Mouse (Mus musculus) heart, postnatal 0 days (tissue): ENCODE data around the gene Timm8a2. TPM values are rescaled to one million over a fixed set of nuclear protein-coding genes. Genes with fewer than 3 reads are reported as not detected.

Experiments
- ATAC-seq: fragments of 200-750 bp; cut with Nextera tagmentation; 2 replicates; pipeline ENCODE4 v1.8.0; 2017; ENCODE audit warnings: low read depth, moderate number of reproducible peaks, moderate library complexity; ENCODE audit not compliant: insufficient read depth
- DNase-seq: peaks from one replicate; pipeline ENCODE4 v3.0.0-alpha.2; 2016; ENCODE audit warnings: low spot score
- H3K27ac ChIP-seq: fragments of 300-500 bp; sonication (generic); 2 replicates; pipeline ENCODE4 v1.5.1; 2014; ENCODE audit warnings: low read depth, mild to moderate bottlenecking
- H3K27me3 ChIP-seq: fragments of 300-500 bp; sonication (generic); 2 replicates; pipeline ENCODE4 v1.6.1; 2014; ENCODE audit warnings: low read length, mixed read lengths; ENCODE audit not compliant: control insufficient read depth, insufficient read depth
- H3K36me3 ChIP-seq: fragments of 300-500 bp; sonication (generic); replicated peaks from 2 replicates; pipeline ENCODE4 v1.6.1; 2014; ENCODE audit warnings: low read length, mixed read lengths; ENCODE audit not compliant: control insufficient read depth, insufficient read depth
- H3K4me1 ChIP-seq: fragments of 300-500 bp; sonication (generic); 2 replicates; pipeline ENCODE4 v1.6.1; 2014; ENCODE audit warnings: antibody characterized with exemption; ENCODE audit not compliant: control insufficient read depth, insufficient read depth
- H3K4me2 ChIP-seq: fragments of 300-500 bp; sonication (generic); 2 replicates; pipeline ENCODE4 v1.6.1; 2014; ENCODE audit warnings: low read depth, mild to moderate bottlenecking, low read length, moderate library complexity
- H3K4me3 ChIP-seq: fragments of 300-500 bp; sonication (generic); 2 replicates; pipeline ENCODE4 v1.5.1; 2014; ENCODE audit warnings: low read depth, low read length
- H3K9ac ChIP-seq: fragments of 300-500 bp; sonication (generic); replicated peaks from 2 replicates; pipeline ENCODE4 v1.6.1; 2014; ENCODE audit warnings: low read depth, low read length, mixed read lengths
- H3K9me3 ChIP-seq: fragments of 300-500 bp; sonication (generic); replicated peaks from 2 replicates; pipeline ENCODE4 v1.6.1; 2016; ENCODE audit warnings: low read length; ENCODE audit not compliant: control insufficient read depth
- CTCF ChIP-seq: IDR thresholded peaks from 2 replicates; pipeline ENCODE4 v1.5.1; 2016; ENCODE audit warnings: antibody characterized with exemption, control low read depth, low read depth
- EP300 ChIP-seq: IDR thresholded peaks from 2 replicates; pipeline ENCODE4 v1.6.1; 2016; ENCODE audit warnings: antibody characterized with exemption, low read depth
- WGBS: fragments of 180-500 bp; shearing (Covaris S2); extraction: QIAGEN DNeasy Blood & Tissue Kit; methylation state at CpG from one replicate; pipeline ENCODE4 v1.1.7; 2014; 5-methylcytosine and 5-hydroxymethylcytosine counted together
- polyA plus RNA-seq: library from polyadenylated mRNA; unstranded; fragments of >200 nt; fragmentation: Nextera tagmentation; extraction: Ambion mirVana; gene quantifications from 2 replicates; pipeline ENCODE4 v1.2.1, GENCODE M21; 2015
- total RNA-seq: library from RNA; depleted of rRNA; stranded (reverse); fragments of >200 nt; gene quantifications from 2 replicates; pipeline ENCODE4 v1.2.3, GENCODE M21; 2014; ENCODE audit warnings: low replicate concordance

The Timm8a2 gene
- total and polyA plus RNA-seq, 2 experiments from 2014 or later, result not detected

DNA sequence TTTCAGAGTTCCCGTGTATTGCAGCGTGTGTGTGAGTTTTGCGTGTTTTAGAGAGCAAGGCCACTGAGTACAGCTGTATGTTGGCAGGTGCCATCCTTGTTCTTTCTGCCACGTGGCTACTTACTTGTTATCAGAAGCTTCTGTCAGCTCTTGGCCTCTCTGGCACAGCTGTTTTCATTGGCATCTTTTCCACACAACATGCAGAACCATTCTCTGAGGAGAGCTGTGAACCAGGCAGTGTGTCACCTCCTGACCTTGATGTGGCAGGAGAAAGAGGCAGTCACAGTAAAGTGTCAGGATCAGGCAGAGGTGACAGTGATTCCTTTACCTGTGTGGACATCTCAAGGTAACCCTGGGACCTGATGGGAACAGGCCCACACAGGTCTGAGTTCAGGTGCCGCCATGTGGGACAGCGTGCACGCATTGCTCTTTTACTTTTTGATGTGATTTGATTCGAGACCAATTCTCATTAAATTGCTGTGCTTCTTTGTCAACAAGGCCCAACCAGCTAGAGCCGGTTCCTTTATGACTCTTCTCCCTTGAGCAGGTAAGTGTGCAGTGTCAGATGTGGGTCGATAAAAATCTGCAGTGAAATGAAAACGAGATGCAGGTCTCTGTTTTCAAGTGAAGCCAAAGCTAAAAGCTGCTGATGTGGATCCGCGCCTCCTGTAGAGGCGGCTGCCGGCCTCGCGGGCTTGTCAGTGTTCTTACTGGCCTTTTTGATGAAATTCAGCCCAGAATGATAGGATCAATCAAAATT is 33.9 kb upstream of the Timm8a2 start:
- DNase-seq, result no peak
- no peak overlapping the region for H3K9ac ChIP-seq
- 89% methylated on average over 17 of the region's 17 CpGs for WGBS

DNA sequence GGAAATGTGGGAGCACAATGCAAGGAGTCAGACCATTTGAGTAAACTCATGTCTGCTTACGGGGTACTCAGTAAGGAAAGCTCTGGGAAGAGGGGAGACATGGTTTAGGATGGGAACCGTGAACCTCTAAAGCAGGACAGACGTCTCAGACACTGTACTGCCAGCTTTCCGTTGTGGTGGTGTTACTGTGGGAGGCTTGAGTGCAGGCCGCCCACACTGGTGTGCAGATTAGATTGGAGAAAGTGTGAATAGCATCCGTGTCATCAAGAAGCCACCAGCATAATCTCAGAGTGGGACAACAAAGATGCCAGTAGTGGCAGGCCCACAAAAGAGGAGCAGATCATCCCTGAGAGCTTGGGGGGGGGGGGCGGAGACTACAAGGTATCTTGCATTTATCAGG is 32.2 kb upstream of the Timm8a2 start:
- DNase-seq, result no peak
- H3K27ac ChIP-seq, result no peak overlapping the region
- TF ChIP-seq CTCF, result no peak
- no peak for TF ChIP-seq EP300
- ATAC-seq, result no peak
- no peaks in the 10 kb centered on the region for H3K36me3 ChIP-seq
- 72% methylated on average over 7 of the region's 7 CpGs for WGBS
- no peaks in the 10 kb centered on the region for H3K9me3 ChIP-seq
- H3K4me1 ChIP-seq, result no peaks in the 10 kb centered on the region
- no peak overlapping the region for H3K4me3 ChIP-seq
- H3K4me2 ChIP-seq, result no peak overlapping the region
- no peaks in the 10 kb centered on the region for H3K27me3 ChIP-seq
- H3K9ac ChIP-seq, result no peak overlapping the region

More for the DNA sequence above, 33.9 kb upstream of the Timm8a2 start:
- H3K27me3 ChIP-seq, result no peaks in the 10 kb centered on the region
- no peaks in the 10 kb centered on the region for H3K9me3 ChIP-seq
- H3K36me3 ChIP-seq, result no peaks in the 10 kb centered on the region
- no peak overlapping the region for H3K4me2 ChIP-seq
- H3K4me3 ChIP-seq, result no peak overlapping the region
- TF ChIP-seq CTCF, result no peak
- no peak for TF ChIP-seq EP300
- H3K4me1 ChIP-seq, result peaks cover 3% of the 10 kb centered on the region; the same call in 1 of the 2 replicates
- no peak overlapping the region for H3K27ac ChIP-seq
- peak; percentile 37; the same call in 1 of the 2 replicates for ATAC-seq

DNA sequence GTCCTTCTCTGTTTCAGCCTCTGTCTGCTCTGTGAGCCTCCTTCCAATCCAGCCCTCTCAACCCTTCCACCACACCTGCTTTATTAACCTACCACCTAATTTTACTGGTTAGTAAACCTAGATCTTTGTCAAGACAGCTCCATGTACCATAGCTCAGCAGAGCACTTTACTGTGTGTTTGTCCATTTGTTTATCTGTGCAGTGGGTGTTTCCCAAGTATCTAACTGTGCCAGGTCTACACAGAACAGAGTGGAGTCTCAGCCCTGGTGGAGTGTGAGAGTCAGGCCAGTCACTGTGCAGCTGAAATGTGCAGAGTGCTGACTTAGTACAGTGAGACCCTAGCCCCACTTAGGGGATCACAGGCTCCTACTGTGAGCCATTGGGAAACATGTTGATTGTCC is 30.7 kb upstream of the Timm8a2 start:
- DNase-seq, result no peak
- TF ChIP-seq CTCF (no peak), EP300 (no peak)

DNA sequence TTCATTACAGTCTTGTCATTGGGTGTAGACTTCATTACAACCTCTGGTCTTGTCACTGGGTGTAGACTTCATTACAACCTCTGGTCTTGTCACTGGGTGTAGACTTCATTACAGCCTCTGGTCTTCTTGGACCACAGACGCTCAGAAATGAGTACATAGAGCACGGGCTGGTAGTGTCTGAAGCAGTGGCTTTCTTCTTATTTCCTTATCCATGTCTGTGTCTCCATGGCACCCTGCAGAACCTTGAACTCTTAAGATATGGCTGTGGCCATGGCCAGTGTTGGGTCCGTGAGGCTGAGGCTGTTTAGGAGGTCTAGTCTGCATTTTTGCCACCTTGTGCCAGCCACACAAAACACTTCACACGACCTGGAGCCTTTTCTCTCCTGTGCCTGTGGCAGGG is 26.2 kb upstream of the Timm8a2 start:
- TF ChIP-seq EP300 (no peak), CTCF (no peak)
- no peak overlapping the region for H3K27ac ChIP-seq
- DNase-seq (no peak), ATAC-seq (no peak)
- H3K4me2 ChIP-seq, result no peak overlapping the region
- 91% methylated on average over 4 of the region's 4 CpGs for WGBS
- H3K9me3 ChIP-seq, result no peaks in the 10 kb centered on the region
- H3K36me3 ChIP-seq, result peaks cover 16% of the 10 kb centered on the region; the same call in 1 of the 2 replicates
- H3K4me1 ChIP-seq, result no peaks in the 10 kb centered on the region
- H3K27me3 ChIP-seq, result no peaks in the 10 kb centered on the region
- H3K4me3 ChIP-seq, result no peak overlapping the region
- H3K9ac ChIP-seq, result no peak overlapping the region

More for the DNA sequence above, 30.7 kb upstream of the Timm8a2 start:
- H3K9ac ChIP-seq, result no peak overlapping the region
- no peaks in the 10 kb centered on the region for H3K36me3 ChIP-seq
- no peaks in the 10 kb centered on the region for H3K9me3 ChIP-seq
- H3K27ac ChIP-seq, result no peak overlapping the region
- H3K4me2 ChIP-seq, result no peak overlapping the region
- H3K27me3 ChIP-seq, result no peaks in the 10 kb centered on the region
- H3K4me3 ChIP-seq, result no peak overlapping the region
- no peaks in the 10 kb centered on the region for H3K4me1 ChIP-seq
- no peak for ATAC-seq

DNA sequence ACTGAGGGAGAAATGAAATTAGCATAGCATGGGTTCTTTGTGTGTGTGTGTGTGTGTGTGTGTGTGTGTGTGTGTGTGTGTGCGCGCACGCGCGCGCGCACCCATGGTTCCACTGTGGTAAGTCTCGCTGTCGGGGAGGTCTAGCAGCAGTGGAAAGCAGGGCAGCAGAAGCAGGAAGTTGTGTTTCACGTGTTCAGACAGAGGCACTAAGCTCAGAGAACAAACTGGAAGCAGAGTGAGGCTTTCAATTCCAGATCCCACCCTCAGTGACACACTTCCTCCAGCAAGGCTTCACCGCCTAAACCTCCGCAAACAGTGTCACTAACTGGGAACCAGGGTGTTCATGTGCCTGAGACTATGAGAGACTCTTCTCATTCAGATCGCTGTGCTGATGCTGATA is 25.0 kb upstream of the Timm8a2 start:
- Histone ChIP-seq H3K4me1 (no peaks in the 10 kb centered on the region), H3K36me3 (peaks cover 16% of the 10 kb centered on the region; the same call in 1 of the 2 replicates), H3K9me3 (no peaks in the 10 kb centered on the region), H3K27ac (no peak overlapping the region), H3K4me2 (no peak overlapping the region), H3K4me3 (no peak overlapping the region), H3K27me3 (no peaks in the 10 kb centered on the region), H3K9ac (no peak overlapping the region)
- no peak for ATAC-seq
- 91% methylated on average over 13 of the region's 13 CpGs for WGBS
- DNase-seq, result peak; percentile 30
- TF ChIP-seq CTCF, result no peak
- TF ChIP-seq EP300, result no peak

DNA sequence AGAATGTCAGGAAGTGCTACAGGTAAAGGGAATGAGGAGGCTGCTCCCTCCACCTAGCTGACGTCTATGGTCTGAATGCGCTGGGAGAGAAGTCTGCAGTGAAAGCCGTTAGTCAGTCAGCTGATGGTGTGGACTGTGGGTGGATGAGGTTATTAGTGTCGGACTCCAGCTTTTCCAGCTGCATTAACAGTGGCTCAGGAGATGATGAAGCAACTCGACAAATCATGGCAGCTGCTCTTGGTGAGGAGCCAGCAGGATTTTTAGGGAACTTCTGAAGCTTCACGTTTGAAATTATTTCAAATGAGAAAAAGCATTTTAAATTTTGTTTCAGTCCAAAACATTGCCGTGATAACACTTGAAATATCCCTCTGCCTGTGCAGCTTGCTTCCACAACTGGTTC is 24.2 kb upstream of the Timm8a2 start:
- 0 out of 2 replicates have a peak, but pooled peaks cover 5% of the 10 kb centered on the region for H3K4me1 ChIP-seq
- H3K9me3 ChIP-seq, result no peaks in the 10 kb centered on the region
- H3K4me3 ChIP-seq, result no peak overlapping the region
- H3K4me2 ChIP-seq, result no peak overlapping the region
- TF ChIP-seq EP300 (no peak), CTCF (no peak)
- DNase-seq (no peak), ATAC-seq (no peak)
- no peak overlapping the region for H3K27ac ChIP-seq
- 77% methylated on average over 7 of the region's 7 CpGs for WGBS
- H3K36me3 ChIP-seq, result peaks cover 16% of the 10 kb centered on the region; the same call in 1 of the 2 replicates
- no peak overlapping the region for H3K9ac ChIP-seq
- H3K27me3 ChIP-seq, result no peaks in the 10 kb centered on the region
